Mouse (Mus musculus) erythroblast, adult 5-6 weeks (primary cell): ENCODE measurements around the gene Krt222. TPM values are rescaled to one million over a fixed set of nuclear protein-coding genes. Genes with fewer than 3 reads are reported as not detected.

Experiments used
- ATAC-seq: replicated peaks from 2 replicates; pipeline ENCODE4 v1.8.0; 2016; ENCODE audit warnings: moderate number of reproducible peaks, mild to moderate bottlenecking, moderate TSS enrichment, inconsistent platforms; ENCODE audit not compliant: poor library complexity, low FRiP score, severe bottlenecking
- total RNA-seq, 2 experiments: library from RNA; stranded (forward) in 1 of 2; stranded (reverse) in 1 of 2; fragments of 150-400 nt in 1 of 2; fragments of 200-764, 138-1000 nt in 1 of 2; gene quantifications; 2 replicates each; pipeline versions ENCODE4 v1.2.3 to v1.2.4; 2015 to 2017; ENCODE audit warnings: low replicate concordance in 2 of 2

Gene Krt222
- total RNA-seq, 2 experiments from 2014 or later: not detected

DNA sequence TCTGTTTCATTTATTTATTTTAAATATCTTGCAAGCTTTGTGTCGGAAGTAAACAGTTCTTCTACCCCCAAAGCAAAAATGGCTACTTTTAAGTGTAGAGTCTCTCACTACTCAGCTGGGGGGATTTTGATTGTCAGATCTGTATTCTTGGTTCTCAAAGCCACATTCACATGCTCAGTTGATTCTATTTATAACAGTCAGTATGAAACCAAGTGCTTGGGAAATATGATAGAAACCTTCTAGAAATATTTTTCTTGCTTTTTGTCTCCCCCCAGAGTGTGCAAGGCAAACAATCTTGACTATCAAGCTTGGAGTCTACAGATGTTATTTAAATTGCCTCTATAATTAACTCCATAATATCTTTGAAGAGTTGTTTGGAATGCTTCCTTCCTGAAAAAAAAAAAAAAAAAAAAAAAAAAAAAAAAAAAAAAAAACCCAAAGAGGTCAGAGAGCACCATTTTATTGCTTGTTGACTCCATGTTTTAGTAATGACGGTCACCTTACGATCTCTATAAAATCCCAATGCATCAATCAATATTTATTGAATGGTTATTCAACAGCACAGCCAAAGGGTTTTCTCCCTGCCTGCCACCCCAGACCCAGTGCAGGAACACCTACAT is 575 bp downstream of the Krt222 start:
- no peak for ATAC-seq

- ATAC-seq: no peak
Measured at GRCm38 (mm10) chr11:99242056-99242455, 1.8 kb downstream of the Krt222 start.

DNA sequence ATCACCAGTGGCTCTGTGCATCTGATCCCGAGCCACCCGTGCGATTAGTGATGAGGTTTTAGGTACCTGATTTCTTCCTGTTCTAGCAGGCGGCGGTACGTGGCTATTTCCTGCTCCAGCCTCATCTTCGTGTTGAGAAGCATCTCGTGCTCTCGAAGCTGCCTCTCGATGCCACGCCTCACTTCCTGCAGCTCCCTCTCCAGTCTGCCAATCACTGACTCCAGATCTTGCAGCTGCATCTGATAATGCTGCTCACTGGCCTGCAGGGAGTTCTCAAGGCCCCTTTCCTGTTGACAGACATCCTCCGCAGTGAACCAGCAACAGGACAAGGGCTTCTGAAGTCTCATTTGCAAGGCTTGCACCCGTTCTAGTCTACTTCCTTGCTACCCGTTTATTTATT is 5.4 kb downstream of the Krt222 start:
- ATAC-seq: no peak

GRCm38 (mm10) chr11:99231049-99231816 is 12.7 kb downstream of the Krt222 start:
- no peak for ATAC-seq

DNA sequence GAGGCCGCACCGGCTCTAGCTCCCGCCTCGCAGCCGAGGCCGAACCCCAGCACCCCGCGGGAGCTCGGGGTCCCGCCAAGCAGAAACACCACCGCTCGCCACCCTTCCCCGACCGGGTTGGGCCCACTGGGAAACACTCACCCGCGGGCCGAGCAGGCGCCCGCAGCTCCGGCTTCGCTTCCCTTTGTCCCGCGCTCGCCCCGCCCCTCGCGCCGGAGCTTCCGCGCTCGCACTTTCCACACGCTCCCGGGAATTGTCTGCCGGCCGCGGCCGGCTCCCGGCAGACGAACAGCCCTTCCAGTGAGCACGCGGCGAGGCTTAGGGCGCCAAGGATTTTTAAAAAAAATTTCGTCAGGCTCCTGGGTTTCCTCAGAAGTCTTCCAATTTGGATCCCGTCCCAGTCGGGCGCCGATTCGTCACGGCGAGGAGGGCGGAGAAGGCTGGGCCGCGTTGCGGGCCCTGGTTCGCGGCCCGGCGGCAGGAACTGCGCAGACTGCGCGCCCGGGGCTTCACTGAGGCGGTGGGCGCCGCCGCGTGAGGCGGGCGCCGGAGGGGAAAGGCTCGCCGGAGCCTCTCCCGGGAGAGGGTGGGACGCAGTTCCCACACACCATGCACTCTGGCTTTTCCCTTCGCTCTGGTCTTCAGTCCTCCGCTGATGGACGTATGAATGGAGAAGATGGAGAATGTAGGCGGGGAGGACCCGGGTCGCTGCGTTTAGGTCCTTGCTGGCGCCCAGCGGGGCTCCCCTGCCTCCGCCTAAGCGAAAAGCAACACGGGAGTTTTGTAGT is 13.4 kb downstream of the Krt222 start, which contains the start of gene Smarce1:
TSS of gene Smarce1 (minus strand) at position 757 of the 788 bp plus-strand sequence.
- peak; percentile 76 for ATAC-seq

GRCm38 (mm10) chr11:99229641-99230260 is 14.1 kb downstream of the Krt222 start:
- peak; percentile 64 for ATAC-seq

- ATAC-seq: peak; percentile 85
Measured at GRCm38 (mm10) chr11:99226298-99226697, 17.6 kb downstream of the Krt222 start.

DNA sequence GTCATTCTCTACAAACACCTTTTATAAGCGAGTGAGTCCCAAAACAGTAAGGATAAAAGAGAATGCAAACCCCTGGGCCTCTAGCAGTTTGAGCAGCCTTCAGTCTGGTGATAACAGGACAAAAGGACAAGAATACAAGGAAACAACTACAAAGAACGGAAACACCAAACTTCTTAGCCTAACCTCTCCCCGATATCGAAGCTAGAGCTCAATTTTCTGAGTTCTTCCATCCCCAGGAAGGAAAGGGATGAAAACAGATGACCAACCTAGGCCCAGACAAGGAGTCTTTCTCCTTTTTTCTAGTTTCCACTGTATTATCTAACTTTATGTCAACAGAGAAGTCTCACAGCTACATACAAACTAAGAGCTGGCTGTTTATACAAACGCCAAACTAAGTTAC is 20.6 kb downstream of the Krt222 start:
- no peak for ATAC-seq

GRCm38 (mm10) chr11:99221811-99222210 is 22.1 kb downstream of the Krt222 start:
- no peak for ATAC-seq

DNA sequence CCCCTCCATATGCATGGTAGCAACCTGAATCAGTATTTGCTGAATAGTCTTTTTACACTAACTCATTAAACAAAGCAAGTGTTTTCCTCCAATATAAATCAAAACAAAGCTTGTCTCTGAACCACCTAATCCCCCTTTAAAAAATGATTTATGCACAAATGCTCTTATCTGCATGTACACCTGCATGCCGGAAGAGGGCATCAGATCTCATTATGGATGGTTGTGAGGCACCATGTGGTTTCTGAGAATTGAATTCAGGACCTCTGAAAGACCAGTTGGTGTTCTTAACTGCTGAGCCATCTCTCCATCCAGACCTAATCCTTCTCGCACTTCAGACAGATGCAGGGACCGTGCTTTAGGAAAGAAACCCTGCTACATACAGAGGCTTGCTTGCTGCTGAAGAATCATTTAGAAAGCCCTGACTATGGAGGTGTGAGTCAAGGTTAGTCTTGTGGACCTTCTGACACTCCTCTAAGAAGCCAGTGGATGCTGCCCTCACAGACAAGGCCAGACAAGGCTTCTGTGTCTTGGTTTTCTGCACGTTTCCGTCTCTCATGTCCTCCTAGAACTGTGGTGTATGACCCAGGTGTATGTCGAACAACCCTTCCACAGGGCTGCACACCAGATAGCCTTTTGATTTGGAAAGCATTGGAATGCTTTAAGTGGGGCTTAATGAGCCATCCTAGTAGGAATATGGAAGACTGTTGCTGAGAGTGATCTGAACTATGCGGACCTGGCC is 26.5 kb downstream of the Krt222 start:
- no peak for ATAC-seq

- no peak for ATAC-seq
Measured at GRCm38 (mm10) chr11:99216181-99216580, 27.7 kb downstream of the Krt222 start.

DNA sequence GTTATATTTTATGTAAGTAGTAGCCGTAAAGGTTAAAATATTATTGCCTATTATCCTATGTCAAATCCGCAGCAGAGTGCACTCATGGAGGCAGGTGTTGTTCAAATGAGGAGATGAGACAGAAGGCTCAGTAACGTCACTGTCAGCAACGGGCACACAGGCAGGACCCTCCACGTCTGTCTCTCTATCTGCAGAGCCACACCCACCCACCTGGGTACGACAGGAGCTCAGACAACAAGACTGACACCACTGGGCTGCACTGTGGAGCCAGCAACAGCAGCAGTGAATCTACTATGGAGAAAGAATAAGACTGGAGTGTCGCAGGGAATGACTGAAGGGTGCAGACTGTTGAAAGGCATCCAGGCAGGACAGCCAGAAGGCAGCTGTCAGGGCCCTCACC is 31.2 kb downstream of the Krt222 start:
- no peak for ATAC-seq

- no peak for ATAC-seq
Measured at GRCm38 (mm10) chr11:99211964-99212363, 31.9 kb downstream of the Krt222 start.

DNA sequence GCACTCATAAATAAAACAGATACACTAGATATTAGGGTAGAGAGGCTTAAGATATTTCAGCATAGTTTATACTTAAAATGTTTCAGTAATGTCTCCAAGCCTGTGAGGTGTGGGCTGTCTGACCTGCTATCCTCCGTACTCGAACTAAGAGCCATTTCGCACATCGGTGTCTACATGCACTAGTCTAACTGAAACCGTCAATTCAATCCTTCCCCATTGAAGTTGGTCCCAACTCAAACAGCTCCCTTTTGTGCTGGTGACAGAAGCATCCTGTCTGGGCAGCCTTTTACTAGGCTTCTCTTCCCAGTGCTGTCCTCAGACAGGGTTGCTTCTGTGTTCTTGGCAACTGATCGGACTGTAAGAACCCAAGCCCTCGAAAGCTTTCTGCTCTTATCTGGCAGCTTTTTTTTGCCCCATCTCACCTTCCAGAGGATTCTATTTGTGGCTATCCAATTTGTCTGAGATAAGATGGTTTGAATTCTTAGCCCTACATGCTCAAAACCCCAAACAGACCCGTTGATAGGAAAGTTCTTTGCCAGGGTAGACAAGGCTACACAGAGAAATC is 35.7 kb downstream of the Krt222 start:
- no peak for ATAC-seq

GRCm38 (mm10) chr11:99207449-99207848 is 36.4 kb downstream of the Krt222 start:
- ATAC-seq: no peak

DNA sequence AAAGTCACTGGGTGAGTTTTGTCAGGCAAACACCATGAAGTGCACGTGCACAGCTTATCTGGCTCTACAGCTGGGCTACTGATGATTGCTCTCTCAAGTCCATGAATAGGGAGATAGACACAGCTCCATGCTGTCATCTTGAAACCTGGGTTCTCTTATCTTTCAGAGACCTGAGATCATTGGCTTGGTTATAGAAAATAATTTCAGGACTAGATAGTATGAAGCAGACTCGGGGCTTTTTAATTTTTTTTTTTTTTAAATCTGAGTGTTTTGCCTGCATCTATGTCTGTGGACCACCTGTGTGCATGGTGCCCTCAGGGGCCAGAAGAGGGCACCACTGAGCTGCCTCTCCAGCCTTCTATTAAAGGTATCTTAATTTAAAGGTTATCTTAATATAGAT is 36.9 kb downstream of the Krt222 start:
- peak; percentile 85 for ATAC-seq

GRCm38 (mm10) chr11:99189154-99189582 is 54.7 kb downstream of the Krt222 start:
- ATAC-seq: peak; percentile 72

GRCm38 (mm10) chr11:99187348-99187747 is 56.5 kb downstream of the Krt222 start:
- ATAC-seq: no peak

- no peak for ATAC-seq
Measured at GRCm38 (mm10) chr11:99186836-99187235, 57.0 kb downstream of the Krt222 start.
